Mouse (Mus musculus) CH12.LX (cell line): ENCODE results near the gene Gm7247. TPM values are rescaled to one million over a fixed set of nuclear protein-coding genes. Genes with fewer than 3 reads are reported as not detected.

Experiments used
- DNase-seq: peaks from one replicate; pipeline ENCODE4 v3.0.0-alpha.2; 2013; ENCODE audit errors: extremely low read depth
- H3K27ac ChIP-seq: 2 replicates; pipeline ENCODE4 v1.5.1; 2012; ENCODE audit warnings: low read depth, mild to moderate bottlenecking, control low read depth, moderate library complexity; ENCODE audit not compliant: insufficient read depth
- H3K27me3 ChIP-seq: replicated peaks from 2 replicates; pipeline ENCODE3; 2012; ENCODE audit warnings: inconsistent platforms
- H3K36me3 ChIP-seq, 2 experiments: replicated peaks in 1 of 2; 2 replicates each; pipeline versions ENCODE3 to v1.6.1; 2012; ENCODE audit warnings: inconsistent platforms in 1 of 2, low read length in 1 of 2, mild to moderate bottlenecking in 1 of 2, mixed read lengths in 1 of 2, moderate library complexity in 1 of 2; ENCODE audit not compliant: control insufficient read depth in 1 of 2, insufficient read depth in 1 of 2
- H3K4me1 ChIP-seq, 2 experiments: 2 replicates each; pipeline ENCODE4 v1.6.1; 2012; ENCODE audit warnings: inconsistent platforms in 1 of 2, moderate library complexity in 1 of 2; ENCODE audit not compliant: insufficient read depth in 2 of 2, control insufficient read depth in 1 of 2
- H3K4me2 ChIP-seq: 2 replicates; pipeline ENCODE4 v1.6.1; 2012; ENCODE audit warnings: low read depth, mild to moderate bottlenecking, control low read depth; ENCODE audit not compliant: poor library complexity, insufficient read depth, severe bottlenecking
- H3K4me3 ChIP-seq, 3 experiments: fragments of 150-350 bp in 1 of 3; sonication (generic) in 1 of 3; replicated peaks in 1 of 3; 2 replicates each; pipeline versions ENCODE3 to v1.5.1; 2011 to 2012; ENCODE audit warnings: low read depth in 2 of 3, low read length in 2 of 3, mild to moderate bottlenecking in 2 of 3, moderate library complexity in 2 of 3, control low read depth in 1 of 3, improper control_type of control experiment in 1 of 3, inconsistent platforms in 1 of 3, mixed read lengths in 1 of 3; ENCODE audit not compliant: poor library complexity in 1 of 3
- H3K79me2 ChIP-seq: replicated peaks from 2 replicates; pipeline ENCODE4 v1.6.1; 2012; ENCODE audit warnings: mild to moderate bottlenecking, moderate library complexity; ENCODE audit not compliant: control insufficient read depth, poor library complexity, insufficient read depth, severe bottlenecking; ENCODE audit errors: extremely low read depth
- H3K9ac ChIP-seq: 2 replicates; pipeline ENCODE4 v1.6.1; 2012; ENCODE audit warnings: low read depth, mild to moderate bottlenecking, control low read depth, moderate library complexity; ENCODE audit not compliant: insufficient read depth
- H3K9me3 ChIP-seq: replicated peaks from 2 replicates; pipeline ENCODE3; 2012; ENCODE audit warnings: low read length, inconsistent platforms, mixed read lengths
- CHD2 ChIP-seq: IDR thresholded peaks from 2 replicates; pipeline ENCODE4 v1.6.1; 2011; ENCODE audit warnings: low read length, improper control_type of control experiment
- E2F4 ChIP-seq: IDR thresholded peaks from 2 replicates; pipeline ENCODE4 v1.6.1; 2011; ENCODE audit warnings: low read depth, low read length, improper control_type of control experiment; ENCODE audit not compliant: insufficient replicate concordance
- ELF1 ChIP-seq: IDR thresholded peaks from 2 replicates; pipeline ENCODE4 v1.6.1; 2014; ENCODE audit warnings: low read depth, mild to moderate bottlenecking, inconsistent platforms, low read length, improper control_type of control experiment
- EP300 ChIP-seq: IDR thresholded peaks from 2 replicates; pipeline ENCODE4 v1.6.1; 2011; ENCODE audit warnings: low read length, improper control_type of control experiment
- JUND ChIP-seq: conservative IDR thresholded peaks from 2 replicates; pipeline ENCODE4 v1.6.1; 2011; ENCODE audit warnings: low read depth, low read length, improper control_type of control experiment
- KAT2A ChIP-seq: IDR thresholded peaks from 2 replicates; pipeline ENCODE4 v1.6.1; 2012; ENCODE audit warnings: low read length, improper control_type of control experiment, inconsistent platforms; ENCODE audit not compliant: insufficient replicate concordance
- MAFK ChIP-seq: IDR thresholded peaks from 2 replicates; pipeline ENCODE4 v1.6.1; 2011; ENCODE audit warnings: low read length, improper control_type of control experiment; ENCODE audit not compliant: insufficient replicate concordance
- MAX ChIP-seq: IDR thresholded peaks from 2 replicates; pipeline ENCODE4 v1.6.1; 2011; ENCODE audit warnings: low read length, improper control_type of control experiment
- MEF2A ChIP-seq: IDR thresholded peaks from 2 replicates; pipeline ENCODE4 v1.6.1; 2014; ENCODE audit warnings: low read depth, mild to moderate bottlenecking, inconsistent platforms, low read length, improper control_type of control experiment, borderline replicate concordance
- NELFE ChIP-seq: IDR thresholded peaks from 2 replicates; pipeline ENCODE4 v1.6.1; 2011; ENCODE audit warnings: low read depth, low read length, improper control_type of control experiment
- NRF1 ChIP-seq: IDR thresholded peaks from 2 replicates; pipeline ENCODE4 v1.6.1; 2014; ENCODE audit warnings: low read depth, mild to moderate bottlenecking, inconsistent platforms, low read length, improper control_type of control experiment, moderate library complexity
- POLR2AphosphoS2 ChIP-seq: IDR thresholded peaks from 2 replicates; pipeline ENCODE4 v1.6.1; 2011; ENCODE audit warnings: low read depth, low read length, improper control_type of control experiment
- RAD21 ChIP-seq: IDR thresholded peaks from 2 replicates; pipeline ENCODE4 v1.6.1; 2011; ENCODE audit warnings: low read depth, mild to moderate bottlenecking, low read length, improper control_type of control experiment, moderate library complexity
- SIN3A ChIP-seq: IDR thresholded peaks from 2 replicates; pipeline ENCODE4 v1.6.1; 2012; ENCODE audit warnings: low read length, improper control_type of control experiment, inconsistent platforms
- TBP ChIP-seq: conservative IDR thresholded peaks from 2 replicates; pipeline ENCODE4 v1.6.1; 2011; ENCODE audit warnings: low read depth, low read length, improper control_type of control experiment
- TCF12 ChIP-seq: IDR thresholded peaks from 2 replicates; pipeline ENCODE4 v1.6.1; 2014; ENCODE audit warnings: low read depth, mild to moderate bottlenecking, inconsistent platforms, low read length, improper control_type of control experiment
- UBTF ChIP-seq: IDR thresholded peaks from 2 replicates; pipeline ENCODE4 v1.6.1; 2012; ENCODE audit warnings: low read depth, mild to moderate bottlenecking, inconsistent platforms, low read length, improper control_type of control experiment, moderate library complexity
- USF1 ChIP-seq: IDR thresholded peaks from 2 replicates; pipeline ENCODE4 v1.6.1; 2014; ENCODE audit warnings: low read depth, mild to moderate bottlenecking, inconsistent platforms, low read length, improper control_type of control experiment
- USF2 ChIP-seq: conservative IDR thresholded peaks from 2 replicates; pipeline ENCODE4 v1.6.1; 2011; ENCODE audit warnings: low read depth, low read length, improper control_type of control experiment
- ZC3H11A ChIP-seq: IDR thresholded peaks from 2 replicates; pipeline ENCODE4 v1.6.1; 2012; ENCODE audit warnings: low read depth, mild to moderate bottlenecking, inconsistent platforms, low read length, improper control_type of control experiment
- ZKSCAN1 ChIP-seq: IDR thresholded peaks from 2 replicates; pipeline ENCODE4 v1.6.1; 2012; ENCODE audit warnings: low read depth, inconsistent platforms, low read length, improper control_type of control experiment, borderline replicate concordance
- dilution Hi-C: fragments of 300-500 bp; cut with MboI; formaldehyde crosslinking; loops from 2 replicates; pipeline ENCODE4 v1.14.3; 2020; ENCODE audit warnings: low sequenced_read_pairs; ENCODE audit not compliant: extremely low pct_unique_long_range_greater_than_20kb, extremely low pct_ligation_motif_present
- in situ Hi-C: fragments of 300-500 bp; cut with MboI; formaldehyde crosslinking; loops from 3 replicates; pipeline ENCODE4 v1.14.3; 2019; ENCODE audit warnings: low sequenced_read_pairs, low pct_ligation_motif_present, low pct_unique_long_range_greater_than_20kb, mixed read lengths
- polyA plus RNA-seq: library from polyadenylated mRNA; unstranded; fragments of >175 nt; gene quantifications from 2 replicates; pipeline ENCODE4 v1.2.1, GENCODE M21; 2012; ENCODE audit warnings: low read depth; ENCODE audit not compliant: insufficient read length
- total RNA-seq, 2 experiments: library from RNA; depleted of rRNA; stranded (reverse); fragments of 300-350 nt in 1 of 2; fragments of >200 nt in 1 of 2; gene quantifications; 2 replicates each; pipeline ENCODE4 v1.2.3; 2012 to 2014

The Gm7247 gene
- total and polyA plus RNA-seq, 3 experiments: not detected

DNA sequence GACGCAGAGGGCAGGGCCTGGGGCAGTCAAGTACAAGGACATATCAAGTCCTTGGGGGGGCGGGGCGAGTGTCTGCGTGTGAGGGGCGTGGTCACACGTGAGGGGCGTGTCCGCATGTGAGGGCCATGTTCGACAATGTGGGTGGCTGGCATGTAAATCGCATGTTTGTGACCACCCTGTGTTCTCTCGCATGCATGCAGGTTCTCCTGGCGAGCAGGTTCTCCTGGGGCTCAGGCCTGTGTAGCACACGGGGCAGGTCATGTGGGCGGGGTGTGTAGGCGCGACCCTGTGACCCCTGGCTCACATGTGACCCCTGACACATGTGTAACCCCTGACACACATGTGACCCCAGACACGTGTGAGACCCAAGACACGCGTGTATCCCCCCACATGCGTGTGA, 21.2 kb downstream of the Gm7247 start:
- H3K9me3 ChIP-seq: peaks cover 27% of the 10 kb centered on the region
- H3K4me2 ChIP-seq: no peak overlapping the region
- no peaks in the 10 kb centered on the region for H3K36me3 ChIP-seq
- H3K27ac ChIP-seq: no peak overlapping the region
- in situ Hi-C loops: no loop called here
- no peak overlapping the region for H3K9ac ChIP-seq
- H3K27me3 ChIP-seq: no peaks in the 10 kb centered on the region
- no peak for DNase-seq
- TF ChIP-seq TBP (no peak), EP300 (no peak), ZC3H11A (no peak), TCF12 (no peak), CHD2 (no peak), SIN3A (no peak), UBTF (no peak), MAX (no peak), KAT2A (no peak), JUND (no peak)
- TF ChIP-seq, all 38 proteins: peak for 0
- no peaks in the 10 kb centered on the region; a peak in 1 of 4 replicates for H3K4me1 ChIP-seq
- dilution Hi-C loops: no loop called here
- H3K4me3 ChIP-seq: no peak overlapping the region
- H3K79me2 ChIP-seq: no peaks in the 10 kb centered on the region

GRCm38 (mm10) chr14:51384351-51384750, 22.8 kb downstream of the Gm7247 start:
- Histone ChIP-seq H3K27ac (no peak overlapping the region), H3K4me3 (no peak overlapping the region), H3K9me3 (peaks cover 32% of the 10 kb centered on the region), H3K79me2 (no peaks in the 10 kb centered on the region; the same call in 1 of the 2 replicates), H3K4me2 (no peak overlapping the region), H3K9ac (no peak overlapping the region), H3K27me3 (no peaks in the 10 kb centered on the region), H3K4me1 (no peaks in the 10 kb centered on the region; a peak in 1 of 4 replicates), H3K36me3 (no peaks in the 10 kb centered on the region)
- TF ChIP-seq NELFE (no peak), POLR2AphosphoS2 (no peak), ELF1 (no peak), MEF2A (no peak), USF1 (no peak), RAD21 (no peak), NRF1 (no peak), CHD2 (no peak), MAFK (no peak), MAX (no peak), KAT2A (no peak), USF2 (no peak), E2F4 (no peak), ZKSCAN1 (no peak)
- DNase-seq: no peak
- in situ Hi-C loops: no loop called here
- dilution Hi-C loops: no loop called here
